Comparison of ENCODE assay signal across 8 mouse cellular contexts in genomic region chr4:126058997-126059362, GRCm38 (mm10). TPM values are rescaled to one million over a fixed set of nuclear protein-coding genes. Genes with fewer than 3 reads are reported as not detected.
DNase-seq lines count a peak whose midpoint lies in the region; ATAC-seq lines count a peak whose summit lies in the region.

No protein-coding gene starts in this region.

- H3K4me3 ChIP-seq in kidney, embryonic 16.5 days (ENCODE audit: low read length): peak overlapping the region; percentile 84
- H3K4me3 ChIP-seq in embryonic facial prominence, embryonic 11.5 days (ENCODE audit: low read depth, low read length): peak overlapping the region; percentile 42
- peak overlapping the region; percentile 65 for H3K4me3 ChIP-seq in intestine, embryonic 15.5 days (replicated peaks)
- H3K4me3 ChIP-seq in midbrain, embryonic 10.5 days: peak overlapping the region; percentile 84

- peak overlapping the region; percentile 78 for H3K9ac ChIP-seq in kidney, embryonic 16.5 days (replicated peaks; ENCODE audit: low read length)
- peak overlapping the region; percentile 51 for H3K9ac ChIP-seq in embryonic facial prominence, embryonic 11.5 days (replicated peaks; ENCODE audit: low read length)
- peak overlapping the region; percentile 35 for H3K9ac ChIP-seq in intestine, embryonic 15.5 days

- H3K4me1 ChIP-seq in kidney, embryonic 16.5 days (ENCODE audit: insufficient read depth, low read length): peaks cover 16% of the 10 kb centered on the region
- H3K4me1 ChIP-seq in embryonic facial prominence, embryonic 11.5 days (ENCODE audit: control insufficient read depth, insufficient read depth, low read length): no peaks in the 10 kb centered on the region
- H3K4me1 ChIP-seq in intestine, embryonic 15.5 days (replicated peaks): 0 out of 2 replicates have a peak, but pooled peaks cover 8% of the 10 kb centered on the region
- H3K4me1 ChIP-seq in midbrain, embryonic 10.5 days: peaks cover 20% of the 10 kb centered on the region

- peak overlapping the region; percentile 93 for H3K4me2 ChIP-seq in kidney, embryonic 16.5 days (replicated peaks; ENCODE audit: low read depth, low read length)
- H3K4me2 ChIP-seq in embryonic facial prominence, embryonic 11.5 days (ENCODE audit: low read depth, low read length): peak overlapping the region; percentile 55
- peak overlapping the region; percentile 84 for H3K4me2 ChIP-seq in intestine, embryonic 15.5 days (replicated peaks)

- no peak overlapping the region for H3K27ac ChIP-seq in kidney, embryonic 16.5 days (ENCODE audit: low read length)
- no peak overlapping the region for H3K27ac ChIP-seq in embryonic facial prominence, embryonic 11.5 days (replicated peaks; ENCODE audit: low read depth, low read length)
- H3K27ac ChIP-seq in intestine, embryonic 15.5 days: no peak overlapping the region
- H3K27ac ChIP-seq in midbrain, embryonic 10.5 days (replicated peaks): peak overlapping the region; percentile 89

- H3K27me3 ChIP-seq in kidney, embryonic 16.5 days (ENCODE audit: insufficient read depth, low read length): no peaks in the 10 kb centered on the region
- H3K27me3 ChIP-seq in embryonic facial prominence, embryonic 11.5 days (ENCODE audit: control insufficient read depth, insufficient read depth, low read length): no peaks in the 10 kb centered on the region
- no peaks in the 10 kb centered on the region for H3K27me3 ChIP-seq in intestine, embryonic 15.5 days (replicated peaks)
- no peaks in the 10 kb centered on the region for H3K27me3 ChIP-seq in midbrain, embryonic 10.5 days (ENCODE audit: low read depth, poor library complexity, severe bottlenecking)

- no peaks in the 10 kb centered on the region for H3K9me3 ChIP-seq in kidney, embryonic 16.5 days (ENCODE audit: low read length)
- H3K9me3 ChIP-seq in embryonic facial prominence, embryonic 11.5 days (replicated peaks; ENCODE audit: control insufficient read depth, low read length): no peaks in the 10 kb centered on the region
- no peaks in the 10 kb centered on the region for H3K9me3 ChIP-seq in intestine, embryonic 15.5 days
- H3K9me3 ChIP-seq in midbrain, embryonic 10.5 days (replicated peaks): no peaks in the 10 kb centered on the region

- H3K36me3 ChIP-seq in kidney, embryonic 16.5 days (ENCODE audit: insufficient read depth, low read length): peaks cover 11% of the 10 kb centered on the region
- peaks cover 4% of the 10 kb centered on the region for H3K36me3 ChIP-seq in embryonic facial prominence, embryonic 11.5 days (replicated peaks; ENCODE audit: control insufficient read depth, insufficient read depth, low read depth, low read length)
- H3K36me3 ChIP-seq in intestine, embryonic 15.5 days: peaks cover 10% of the 10 kb centered on the region
- peaks cover 28% of the 10 kb centered on the region for H3K36me3 ChIP-seq in midbrain, embryonic 10.5 days

- ATAC-seq in kidney, embryonic 16.5 days (ENCODE audit: low FRiP score, low TSS enrichment): no peak
- no peak for ATAC-seq in embryonic facial prominence, embryonic 11.5 days (replicated peaks; ENCODE audit: insufficient number of reproducible peaks, low FRiP score, low TSS enrichment, low read depth)
- no peak for ATAC-seq in intestine, embryonic 15.5 days

- 33% methylated on average over 9 of the region's 9 CpGs for WGBS in kidney, embryonic 16.5 days
- 42% methylated on average over 9 of the region's 9 CpGs for WGBS in embryonic facial prominence, embryonic 11.5 days
- 44% methylated on average over 9 of the region's 9 CpGs for WGBS in intestine, embryonic 15.5 days
- WGBS in midbrain, embryonic 10.5 days: 45% methylated on average over 9 of the region's 9 CpGs

- DNase-seq in kidney, adult 8-10 months: no peak
- no peak for DNase-seq in embryonic facial prominence, embryonic 11.5 days (ENCODE audit: low spot score)
- DNase-seq in midbrain, embryonic 10.5 days (ENCODE audit: low spot score): no peak
- DNase-seq in adrenal gland, adult 18-20 months (ENCODE audit: low spot score in 2 of 2): no peak
- no peak for DNase-seq in adrenal gland, postnatal 25 days
- DNase-seq in urinary bladder, adult 2 months (ENCODE audit: low spot score): no peak

RNA-seq across cellular contexts. Expression of gene Oscp1, which starts 0.6 kb away (rescaled TPM):
- polyA plus RNA-seq in kidney, embryonic 16.5 days (2015; fragmentation: Nextera tagmentation; extraction: Ambion mirVana): 19.6 TPM in 2 replicates
- polyA plus RNA-seq in embryonic facial prominence, embryonic 11.5 days (2014; fragmentation: Nextera tagmentation; extraction: Ambion mirVana): 17.1 and 18.3 TPM in 2 replicates
- 8.9 and 11.0 TPM in 2 replicates for polyA plus RNA-seq in intestine, embryonic 15.5 days (2015; fragmentation: Nextera tagmentation; extraction: Ambion mirVana)
- 33.2 and 34.7 TPM in 2 replicates for polyA plus RNA-seq in midbrain, embryonic 10.5 days (2016; fragmentation: Nextera tagmentation; extraction: Ambion mirVana)
- total RNA-seq in adrenal gland, adult 18-20 months (2021): 10 to 100 TPM in 1 of 2 experiments, 1 to 10 TPM in 1; 7.2 to 10.6 TPM
- total RNA-seq in adrenal gland, postnatal 25 days (2021): 7.2 and 12.2 TPM in 2 replicates
- polyA plus RNA-seq in urinary bladder, adult 2 months (2012; rRNA removed): 1.2 and 3.3 TPM in 2 replicates

RNA-seq across cellular contexts. Expression of gene Mrps15, which starts 12.3 kb away (rescaled TPM):
- 130 and 146 TPM in 2 replicates for polyA plus RNA-seq in kidney, embryonic 16.5 days (2015; fragmentation: Nextera tagmentation; extraction: Ambion mirVana)
- 176 and 177 TPM in 2 replicates for polyA plus RNA-seq in embryonic facial prominence, embryonic 11.5 days (2014; fragmentation: Nextera tagmentation; extraction: Ambion mirVana)
- 142 and 166 TPM in 2 replicates for polyA plus RNA-seq in intestine, embryonic 15.5 days (2015; fragmentation: Nextera tagmentation; extraction: Ambion mirVana)
- polyA plus RNA-seq in midbrain, embryonic 10.5 days (2016; fragmentation: Nextera tagmentation; extraction: Ambion mirVana): 138 and 153 TPM in 2 replicates
- 10 to 100 TPM; 85.5 to 99.2 TPM for total RNA-seq in adrenal gland, adult 18-20 months (2021)
- total RNA-seq in adrenal gland, postnatal 25 days (2021): 74.4 and 98.0 TPM in 2 replicates
- polyA plus RNA-seq in urinary bladder, adult 2 months (2012; rRNA removed): 44.0 and 51.4 TPM in 2 replicates

RNA-seq across cellular contexts. Expression of gene Csf3r, which starts 34.6 kb away (rescaled TPM):
- 0.94 and 1.2 TPM in 2 replicates for polyA plus RNA-seq in kidney, embryonic 16.5 days (2015; fragmentation: Nextera tagmentation; extraction: Ambion mirVana)
- polyA plus RNA-seq in embryonic facial prominence, embryonic 11.5 days (2014; fragmentation: Nextera tagmentation; extraction: Ambion mirVana): 0.42 and 0.49 TPM in 2 replicates
- 0.85 and 1.1 TPM in 2 replicates for polyA plus RNA-seq in intestine, embryonic 15.5 days (2015; fragmentation: Nextera tagmentation; extraction: Ambion mirVana)
- polyA plus RNA-seq in midbrain, embryonic 10.5 days (2016; fragmentation: Nextera tagmentation; extraction: Ambion mirVana): 0.48 and 0.75 TPM in 2 replicates
- 1 to 10 TPM; 2.3 to 3.0 TPM for total RNA-seq in adrenal gland, adult 18-20 months (2021)
- 0.88 and 1.5 TPM in 2 replicates for total RNA-seq in adrenal gland, postnatal 25 days (2021)
- polyA plus RNA-seq in urinary bladder, adult 2 months (2012; rRNA removed): 1.6 and 1.7 TPM in 2 replicates

RNA-seq across cellular contexts. Expression of gene Lsm10, which starts 37.4 kb away (rescaled TPM):
- polyA plus RNA-seq in kidney, embryonic 16.5 days (2015; fragmentation: Nextera tagmentation; extraction: Ambion mirVana): 55.3 and 59.3 TPM in 2 replicates
- 46.1 and 47.0 TPM in 2 replicates for polyA plus RNA-seq in embryonic facial prominence, embryonic 11.5 days (2014; fragmentation: Nextera tagmentation; extraction: Ambion mirVana)
- polyA plus RNA-seq in intestine, embryonic 15.5 days (2015; fragmentation: Nextera tagmentation; extraction: Ambion mirVana): 55.3 TPM in 2 replicates
- polyA plus RNA-seq in midbrain, embryonic 10.5 days (2016; fragmentation: Nextera tagmentation; extraction: Ambion mirVana): 48.6 and 49.1 TPM in 2 replicates
- 10 to 100 TPM; 18.7 to 25.2 TPM for total RNA-seq in adrenal gland, adult 18-20 months (2021)
- 45.4 and 48.0 TPM in 2 replicates for total RNA-seq in adrenal gland, postnatal 25 days (2021)
- 48.2 and 49.5 TPM in 2 replicates for polyA plus RNA-seq in urinary bladder, adult 2 months (2012; rRNA removed)

RNA-seq across cellular contexts. Expression of gene Stk40, which starts 44.8 kb away (rescaled TPM):
- 43.9 and 44.5 TPM in 2 replicates for polyA plus RNA-seq in kidney, embryonic 16.5 days (2015; fragmentation: Nextera tagmentation; extraction: Ambion mirVana)
- 22.7 and 23.8 TPM in 2 replicates for polyA plus RNA-seq in embryonic facial prominence, embryonic 11.5 days (2014; fragmentation: Nextera tagmentation; extraction: Ambion mirVana)
- 29.5 and 32.1 TPM in 2 replicates for polyA plus RNA-seq in intestine, embryonic 15.5 days (2015; fragmentation: Nextera tagmentation; extraction: Ambion mirVana)
- polyA plus RNA-seq in midbrain, embryonic 10.5 days (2016; fragmentation: Nextera tagmentation; extraction: Ambion mirVana): 45.0 and 48.9 TPM in 2 replicates
- total RNA-seq in adrenal gland, adult 18-20 months (2021): 10 to 100 TPM; 63.0 to 77.6 TPM
- total RNA-seq in adrenal gland, postnatal 25 days (2021): 41.2 and 43.1 TPM in 2 replicates
- 26.3 and 40.8 TPM in 2 replicates for polyA plus RNA-seq in urinary bladder, adult 2 months (2012; rRNA removed)
